Mouse (Mus musculus): ENCODE measurements at regions not wholly inside any gene's neighbourhood (a gene's known extent, or its start where the extent isn't known, plus 50 kb on each side); places are given as distances from the start of the nearest gene placed in this dataset.
A peak's percentile ranks its signal among the peaks of the same experiment; 100 is the strongest.

DNA sequence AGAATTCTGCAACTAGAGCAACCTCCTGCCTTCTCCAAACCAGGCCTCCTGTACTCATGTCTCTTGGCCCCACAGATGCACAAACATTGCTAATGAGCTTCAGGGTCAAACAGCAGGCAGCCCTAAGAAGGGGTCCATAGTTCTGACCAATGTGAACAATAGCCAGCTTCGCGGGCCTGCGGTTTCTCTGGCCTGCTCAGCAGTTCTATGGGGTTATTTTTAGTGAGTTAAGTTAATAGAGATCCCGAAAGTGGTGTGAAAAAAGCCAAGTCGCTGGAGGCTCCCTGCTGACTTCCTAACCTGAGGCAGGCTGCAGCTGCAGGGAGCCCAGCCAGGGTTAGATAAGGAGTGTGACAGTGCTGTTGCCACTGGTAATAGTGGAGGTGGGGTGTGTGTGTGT, 106.6 kb downstream of the Pdcd6ip start:
- no peak for DNase-seq (ENCODE audit: low spot score)

DNA sequence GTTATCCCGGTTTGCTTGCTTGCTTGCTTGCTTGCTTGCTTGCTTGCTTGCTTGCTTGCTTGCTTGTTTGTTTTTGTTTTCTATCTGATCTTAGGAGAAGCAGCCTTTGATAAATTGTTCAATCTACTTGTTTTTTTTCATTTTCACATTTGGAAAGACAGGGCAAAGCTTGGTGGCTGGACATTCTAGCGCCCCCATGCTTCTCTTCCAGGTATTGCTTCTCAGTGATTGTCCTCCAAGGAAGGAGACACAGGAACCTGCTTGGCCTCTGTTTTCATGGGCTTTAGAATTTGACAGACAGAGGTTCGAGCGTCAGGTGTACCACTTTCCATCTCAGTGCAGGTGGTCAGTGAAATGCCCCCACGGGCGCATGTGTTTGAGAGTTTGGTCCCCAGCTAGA, 120.8 kb downstream of the Pdcd6ip start:
- DNase-seq (ENCODE audit: low spot score), result no peak

DNA sequence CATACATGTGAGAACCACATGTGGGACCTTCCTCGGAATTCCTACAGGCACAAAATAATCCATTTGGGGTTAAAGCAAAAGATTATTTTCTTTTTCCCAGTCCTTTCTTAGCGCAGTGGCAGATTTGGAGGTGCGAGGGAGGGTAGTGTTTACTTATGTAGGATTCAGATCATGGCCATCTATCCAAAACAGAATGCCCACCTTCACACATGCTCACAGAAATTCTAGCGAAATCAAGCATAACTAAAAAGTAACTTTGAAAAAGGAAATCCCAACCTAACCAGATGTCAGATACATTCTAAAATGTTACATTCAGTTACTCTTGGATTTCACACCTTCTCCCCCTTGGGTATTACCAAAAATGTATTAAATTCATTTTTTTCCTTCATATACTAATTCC, 121.6 kb downstream of the Pdcd6ip start:
- DNase-seq (ENCODE audit: low spot score), result no peak

DNA sequence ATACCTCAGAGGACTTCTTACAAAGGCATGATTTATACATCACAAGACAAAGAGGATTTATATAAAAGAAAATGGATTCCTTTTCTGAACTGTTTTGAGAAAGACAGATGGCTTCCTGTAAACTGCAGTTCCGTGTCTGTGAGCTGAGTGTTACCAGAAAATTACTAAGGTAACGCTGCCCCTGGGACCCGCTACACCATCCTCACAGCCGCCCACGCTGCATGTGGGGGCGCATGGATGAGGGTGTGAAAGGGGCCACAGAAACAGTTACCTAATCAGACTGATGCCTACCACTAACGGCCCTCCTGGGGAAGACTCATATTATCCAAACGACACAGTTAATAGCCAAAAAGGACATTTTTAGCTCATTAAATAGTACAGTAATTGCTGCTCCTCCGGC, 129.8 kb downstream of the Pdcd6ip start:
- no peak for DNase-seq (ENCODE audit: low spot score)

DNA sequence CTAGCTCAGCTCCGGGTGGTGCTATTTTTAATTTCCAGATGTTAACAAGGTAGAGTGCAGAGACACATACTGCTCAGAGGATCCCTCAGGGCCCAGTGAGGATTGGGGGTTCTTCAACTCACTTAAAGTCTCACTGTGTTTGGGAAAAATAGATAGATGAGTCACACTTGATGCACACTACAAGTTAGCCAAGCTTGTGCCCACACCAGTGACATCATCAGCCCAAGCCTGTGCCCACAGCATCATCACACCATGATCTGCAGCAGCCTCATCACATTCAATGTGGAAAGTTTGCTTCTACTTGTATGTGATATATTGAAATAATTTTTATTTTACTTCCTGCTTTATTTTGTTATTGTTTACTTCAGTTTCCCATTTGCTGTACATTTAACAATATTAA, 139.2 kb downstream of the Pdcd6ip start:
- no peak for DNase-seq (ENCODE audit: low spot score)

DNA sequence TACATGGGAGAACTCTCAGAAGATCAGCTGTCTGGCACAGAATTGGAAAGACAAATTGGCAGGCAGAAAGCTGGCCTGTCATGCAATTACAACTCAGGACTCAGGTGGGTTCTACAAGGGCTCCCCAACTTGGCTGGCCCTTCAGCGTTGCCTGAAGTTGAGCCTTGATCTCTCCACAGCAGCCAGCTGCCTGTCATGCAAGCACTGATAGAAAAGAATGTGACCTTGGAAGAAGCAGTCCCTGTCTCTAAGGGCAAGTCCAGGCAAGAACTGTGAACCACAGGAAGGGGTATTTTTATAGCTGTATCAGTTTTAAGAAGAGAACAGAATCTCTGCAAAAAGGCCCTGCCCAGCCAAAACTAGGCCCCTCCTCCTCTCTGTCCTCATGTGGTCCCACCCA, 140.4 kb downstream of the Pdcd6ip start:
- DNase-seq (ENCODE audit: low spot score), result no peak

DNA sequence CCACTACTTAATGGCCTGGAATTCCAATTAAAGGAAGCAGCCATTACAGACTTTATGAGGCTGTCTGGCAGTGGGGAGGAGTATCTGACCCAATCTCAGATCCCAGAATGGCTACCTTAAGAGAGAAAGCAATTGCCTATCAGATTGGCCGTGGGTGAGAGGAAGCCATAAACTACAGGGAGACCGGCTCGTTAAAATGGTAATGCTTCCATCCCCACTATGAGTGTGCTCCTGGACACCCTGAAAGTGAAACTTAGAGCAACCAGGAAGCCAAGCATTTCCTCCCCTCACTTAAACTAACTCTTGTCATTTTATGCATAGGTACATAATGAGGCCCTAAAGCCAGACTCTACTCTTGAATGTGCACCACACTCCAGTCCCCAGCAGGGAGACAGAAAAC, 141.4 kb downstream of the Pdcd6ip start:
- DNase-seq (ENCODE audit: low spot score), result no peak

DNA sequence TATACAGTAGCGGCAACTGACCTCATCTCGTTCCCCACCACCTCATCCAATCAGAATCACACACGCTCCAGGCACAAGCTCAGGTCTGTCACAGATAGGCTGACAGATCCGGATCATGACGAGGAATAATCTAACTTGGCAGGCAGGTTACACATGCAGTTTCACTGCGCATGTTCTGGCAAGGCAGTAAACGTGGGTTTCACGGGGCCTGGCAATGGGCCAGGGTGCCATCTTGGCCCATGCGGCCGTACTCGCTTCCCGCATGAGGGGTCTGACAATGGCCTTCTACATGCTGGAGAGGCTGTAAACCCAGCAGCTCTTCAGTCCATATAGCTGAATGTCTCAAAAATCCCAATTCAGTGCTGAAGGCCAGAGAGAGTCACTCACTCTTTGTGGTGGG, 154.1 kb downstream of the Pdcd6ip start:
- no peak for DNase-seq (ENCODE audit: low spot score)

DNA sequence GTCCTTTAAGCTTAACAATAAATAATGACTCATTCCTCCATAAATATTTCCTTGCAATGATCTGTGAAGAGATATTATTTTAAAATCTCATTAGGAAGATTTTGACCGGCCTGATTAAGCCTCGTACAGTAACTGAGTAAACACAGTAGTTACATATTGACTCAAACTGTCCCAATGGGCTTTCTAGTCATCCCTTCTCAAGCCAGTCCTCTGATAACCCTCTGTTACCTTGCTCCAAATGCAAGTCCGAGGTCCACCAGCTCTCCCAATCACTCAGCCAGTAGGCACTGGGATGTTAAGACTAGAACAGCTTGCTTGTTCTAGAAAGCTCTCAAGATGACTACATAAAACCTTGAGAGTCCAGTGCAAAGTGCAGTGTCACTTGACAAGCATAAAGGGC, 160.6 kb downstream of the Pdcd6ip start:
- no peak for DNase-seq (ENCODE audit: low spot score)

DNA sequence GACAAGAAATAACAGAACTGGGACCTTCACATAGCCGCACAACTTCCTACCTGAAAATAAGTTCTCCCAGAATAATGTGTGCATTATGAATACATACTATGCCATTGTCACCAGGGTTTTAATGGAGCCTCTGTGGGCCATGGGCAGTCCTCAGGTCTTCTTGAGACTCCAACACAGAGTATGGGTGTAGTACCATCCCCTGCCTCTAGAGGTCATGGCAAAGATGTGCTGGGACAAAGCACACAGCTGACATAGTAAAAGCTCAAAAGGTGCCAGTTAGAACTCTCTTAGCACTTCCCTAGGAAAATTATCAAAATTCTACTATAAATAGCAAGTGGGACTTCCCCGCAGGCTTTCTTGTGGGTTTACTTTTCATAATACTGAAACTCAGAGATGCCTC, 179.5 kb downstream of the Pdcd6ip start:
- peak; percentile 31 for DNase-seq (ENCODE audit: low spot score)

DNA sequence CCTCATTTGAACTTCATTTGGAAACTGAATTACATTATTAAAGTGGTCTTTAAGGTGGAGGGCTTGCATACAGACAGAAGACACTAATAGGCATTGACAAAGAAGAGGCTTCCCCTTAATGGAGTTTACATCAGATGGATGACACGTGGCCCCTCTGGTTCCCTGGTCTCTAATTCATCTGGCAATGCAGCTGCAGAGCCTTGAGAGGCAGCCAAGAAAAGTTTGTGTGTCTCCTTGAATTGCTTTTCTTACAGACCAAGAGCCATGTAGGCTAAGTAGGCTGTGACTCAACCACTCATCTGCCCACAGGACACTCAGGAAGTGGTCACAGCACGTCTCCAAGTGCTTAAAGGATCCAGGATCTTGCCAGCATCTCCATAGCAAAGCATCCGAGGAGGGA, 183.8 kb downstream of the Pdcd6ip start:
- no peak for DNase-seq (ENCODE audit: low spot score)

DNA sequence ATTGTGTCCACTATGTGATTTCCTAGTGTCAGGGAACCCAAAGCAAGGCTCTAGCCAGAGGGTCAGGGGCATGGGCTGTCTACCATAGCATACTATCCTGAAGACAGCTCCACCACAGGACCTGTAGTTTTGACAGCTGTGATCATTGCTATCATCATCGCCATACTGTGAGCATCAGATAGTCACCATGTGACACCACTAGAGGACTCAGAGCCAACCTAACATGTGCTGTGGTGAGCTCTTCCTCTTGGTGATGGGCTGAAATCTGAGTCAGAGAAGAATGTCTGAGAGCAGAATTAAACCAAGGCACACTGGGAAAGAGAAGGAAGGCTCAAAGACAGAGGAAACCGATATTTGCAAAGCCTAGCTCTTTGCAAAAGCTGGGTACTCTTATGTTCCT, 184.9 kb downstream of the Pdcd6ip start:
- no peak for DNase-seq (ENCODE audit: low spot score)

DNA sequence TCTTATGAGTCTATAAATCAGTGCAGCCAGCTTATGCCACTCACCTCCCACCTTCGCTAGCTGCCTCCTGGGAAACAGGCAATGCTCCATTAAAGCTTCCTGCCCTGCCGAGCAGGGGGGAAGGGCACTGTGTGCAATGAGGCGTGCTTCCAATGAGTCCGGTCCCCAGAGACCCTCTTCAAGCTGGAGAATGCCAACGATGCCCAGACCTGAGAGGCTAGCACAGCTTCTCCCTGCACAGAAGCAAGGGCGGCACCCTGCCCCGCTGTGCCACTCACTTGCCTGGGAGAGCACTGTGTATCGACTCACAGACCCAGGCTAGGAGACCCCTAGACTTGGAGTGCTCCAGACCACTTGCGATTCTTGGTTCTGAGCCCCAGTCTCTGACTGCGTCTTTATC, 188.3 kb downstream of the Pdcd6ip start:
- DNase-seq (ENCODE audit: low spot score), result no peak

DNA sequence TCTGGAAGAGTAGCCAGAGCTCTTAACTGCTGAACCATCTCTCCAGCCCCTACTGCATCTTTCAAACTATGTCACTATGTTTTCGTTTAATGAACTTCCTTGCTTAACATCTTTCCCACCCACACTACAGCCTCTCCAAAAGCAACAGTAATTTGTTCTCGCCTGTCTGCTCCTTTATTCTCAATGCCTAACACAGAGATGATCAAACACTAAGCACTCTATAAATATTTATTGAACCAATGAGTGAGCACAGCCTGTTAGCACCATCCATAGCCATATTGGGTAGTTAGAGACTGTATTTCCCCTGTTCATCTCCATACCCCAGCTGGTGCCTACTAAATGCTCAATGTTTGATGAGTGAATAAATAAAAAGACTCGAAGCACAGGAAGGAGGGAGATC, 189.6 kb downstream of the Pdcd6ip start:
- no peak for DNase-seq (ENCODE audit: low spot score)

DNA sequence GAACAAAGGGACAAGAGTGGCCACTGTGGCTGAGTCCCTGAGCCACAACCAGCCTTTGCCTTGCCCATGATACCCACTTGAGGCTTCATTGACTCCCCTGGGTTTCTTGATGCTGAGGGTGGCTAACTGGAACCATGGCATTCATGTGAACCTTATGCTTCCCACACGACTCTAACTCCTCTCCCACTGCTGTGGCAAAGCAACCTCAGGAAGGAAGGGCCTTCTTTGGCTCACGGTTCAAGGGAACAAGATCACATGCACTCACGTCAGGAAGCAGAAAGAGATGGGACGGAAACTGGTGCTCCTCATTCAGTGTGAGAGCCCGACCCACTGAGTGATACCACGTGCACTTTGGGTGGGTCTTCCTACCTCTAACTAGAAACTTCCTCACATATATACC, 190.3 kb downstream of the Pdcd6ip start:
- no peak for DNase-seq (ENCODE audit: low spot score)

DNA sequence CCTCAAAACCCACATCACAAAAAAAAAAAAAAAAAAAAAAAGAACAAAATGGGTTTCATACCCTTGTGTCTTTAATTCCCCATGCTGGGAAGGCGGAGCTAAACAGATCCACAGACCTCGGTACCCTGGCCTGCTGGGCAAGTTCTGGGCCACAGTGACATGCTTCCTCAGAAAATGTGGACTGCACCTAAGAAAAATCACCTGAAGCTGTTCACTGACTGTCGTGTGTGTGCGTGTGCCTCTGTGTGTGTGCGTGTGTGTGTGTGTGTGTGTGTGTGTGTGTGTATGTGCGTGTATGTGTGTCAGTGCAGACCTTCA, 192.4 kb downstream of the Pdcd6ip start:
- DNase-seq (ENCODE audit: low spot score), result no peak

DNA sequence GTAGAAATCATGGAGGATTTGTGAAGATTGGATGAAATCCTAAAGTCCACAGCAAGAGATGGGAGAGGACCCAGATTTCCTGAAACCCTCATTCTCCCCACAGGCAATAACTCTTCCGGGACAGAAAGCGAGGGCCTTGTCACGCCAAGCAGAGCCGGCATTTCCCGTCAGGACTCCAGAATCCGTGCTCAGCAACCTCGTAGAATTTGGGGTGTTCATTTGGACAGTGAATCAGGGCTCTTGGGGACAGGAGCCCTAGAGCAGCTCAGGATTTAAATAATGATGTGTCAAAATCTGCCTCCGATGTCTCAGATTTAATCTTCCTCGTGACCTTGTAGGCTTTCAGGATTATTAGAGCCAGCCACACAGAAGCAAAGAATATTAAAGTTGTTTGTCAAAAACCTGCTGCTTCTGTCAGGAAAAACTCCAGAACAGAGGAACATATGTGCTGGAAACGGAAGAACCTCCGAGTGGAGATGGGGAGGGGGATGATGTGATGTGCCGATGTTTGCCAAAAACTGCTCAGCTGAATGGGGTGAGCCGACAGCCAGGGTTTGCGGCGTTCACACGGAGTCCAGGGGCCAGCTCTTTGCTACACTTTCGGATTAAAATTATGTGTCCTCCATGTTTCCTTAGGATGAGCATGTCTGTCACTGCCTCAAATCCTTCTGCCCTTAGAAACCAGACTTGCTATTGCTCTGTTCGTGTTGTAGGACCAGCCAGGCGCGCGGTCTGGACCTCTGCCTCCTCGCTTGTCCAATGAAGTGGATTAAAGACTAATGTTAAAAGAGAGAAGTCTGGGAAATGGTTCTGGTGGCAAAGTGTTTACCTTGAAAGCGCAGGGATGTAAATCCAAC, 193.0 kb downstream of the Pdcd6ip start:
- DNase-seq (ENCODE audit: low spot score), result no peak

DNA sequence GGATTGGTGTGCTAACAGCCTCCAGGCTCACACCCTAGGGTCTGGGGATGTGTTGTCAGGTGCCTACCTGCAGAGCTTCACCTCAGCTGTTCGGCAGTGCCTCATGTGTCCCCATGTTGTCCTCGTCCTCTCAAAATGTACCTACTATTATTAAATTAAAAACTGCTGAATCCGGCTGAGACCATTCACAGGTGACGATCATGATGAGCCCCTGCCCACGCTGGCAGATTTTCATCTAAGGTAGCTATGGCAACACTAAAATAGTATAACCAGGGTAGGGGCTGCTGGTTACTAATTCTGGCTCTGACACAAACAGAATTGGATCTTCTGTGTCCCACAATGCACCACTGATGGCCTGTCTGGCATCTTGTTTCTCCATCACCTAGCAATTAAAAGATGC, 196.8 kb downstream of the Pdcd6ip start:
- DNase-seq (ENCODE audit: low spot score), result no peak

DNA sequence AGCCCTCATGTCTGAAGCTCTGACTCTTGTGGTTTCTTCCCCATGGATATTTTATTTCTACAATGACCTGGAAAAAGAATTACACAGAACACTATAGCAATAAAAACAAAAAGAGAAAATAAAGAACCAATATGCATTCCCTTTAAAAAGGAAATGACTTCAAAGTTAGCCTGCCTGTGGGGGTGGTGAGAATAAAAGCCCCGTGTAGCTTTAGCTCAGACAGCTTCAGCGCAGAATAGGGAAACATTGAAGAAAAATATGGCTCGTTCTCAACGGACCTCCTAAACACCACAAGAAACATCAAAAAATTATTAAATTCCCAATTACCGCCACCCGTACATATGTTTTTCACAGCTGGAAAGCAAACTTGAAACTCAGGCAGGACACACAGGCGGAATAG, 198.7 kb downstream of the Pdcd6ip start:
- DNase-seq (ENCODE audit: low spot score), result no peak

DNA sequence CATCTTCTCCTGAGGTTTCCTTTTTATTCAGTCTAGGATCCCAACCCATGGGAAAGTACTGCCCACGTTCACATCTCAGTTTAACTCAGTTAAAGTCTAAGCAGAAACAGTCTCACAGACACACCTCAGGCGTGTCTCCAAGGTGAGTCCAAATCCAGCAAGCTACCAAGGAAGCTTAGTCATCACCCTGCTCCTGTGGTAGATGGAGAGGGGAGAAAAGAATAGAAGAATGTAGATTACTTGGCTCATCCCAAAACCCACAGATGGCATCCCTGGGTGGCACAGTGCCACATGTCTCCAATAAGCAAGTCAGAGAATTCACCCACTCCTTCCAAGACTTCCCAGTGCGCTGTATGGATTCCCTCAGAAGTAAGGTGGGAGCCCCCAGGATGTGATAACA, 199.2 kb downstream of the Pdcd6ip start:
- DNase-seq (ENCODE audit: low spot score), result no peak

DNA sequence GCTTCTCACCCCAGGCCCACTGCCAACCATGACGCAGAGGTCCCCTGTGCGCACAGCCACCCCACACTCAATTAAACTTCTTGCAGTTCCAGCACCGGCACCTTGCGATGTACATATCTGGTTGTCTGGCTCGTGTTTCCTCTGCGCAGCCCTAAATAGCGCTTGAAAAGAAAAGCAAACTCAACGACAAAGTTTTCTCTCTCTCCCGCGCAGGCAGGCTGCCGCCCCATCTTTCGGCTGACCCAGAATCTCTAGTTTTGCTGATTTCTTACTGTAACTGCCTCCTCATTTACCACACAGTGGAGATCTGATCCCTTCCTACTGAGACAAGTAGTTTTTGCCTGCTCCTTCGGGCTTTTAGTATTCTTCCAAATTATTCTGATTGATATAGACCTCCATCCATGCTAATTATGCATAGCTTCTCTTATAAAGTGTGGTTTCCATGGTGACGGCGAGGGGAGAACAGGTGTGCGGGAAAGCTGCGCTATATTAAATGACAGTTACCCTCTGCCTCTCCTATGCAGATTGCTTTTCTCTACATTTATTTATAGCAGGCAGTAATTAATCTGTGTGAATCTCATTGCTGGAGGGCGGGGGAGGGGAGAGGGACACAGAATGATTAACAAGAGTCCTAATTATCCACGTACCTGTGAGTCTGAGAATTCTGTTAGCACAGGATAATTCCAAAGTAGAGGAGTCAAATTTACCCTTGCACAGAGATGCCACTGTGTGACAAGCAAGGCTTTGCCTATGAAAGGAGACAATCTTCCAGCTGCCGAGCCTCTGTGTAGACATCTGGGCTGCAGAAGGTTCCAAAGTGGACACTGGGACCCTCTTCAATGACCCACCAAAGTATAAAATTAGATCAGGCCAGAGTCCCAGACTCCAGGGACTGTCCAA, 200.2 kb downstream of the Pdcd6ip start:
- no peak for DNase-seq (ENCODE audit: low spot score)

DNA sequence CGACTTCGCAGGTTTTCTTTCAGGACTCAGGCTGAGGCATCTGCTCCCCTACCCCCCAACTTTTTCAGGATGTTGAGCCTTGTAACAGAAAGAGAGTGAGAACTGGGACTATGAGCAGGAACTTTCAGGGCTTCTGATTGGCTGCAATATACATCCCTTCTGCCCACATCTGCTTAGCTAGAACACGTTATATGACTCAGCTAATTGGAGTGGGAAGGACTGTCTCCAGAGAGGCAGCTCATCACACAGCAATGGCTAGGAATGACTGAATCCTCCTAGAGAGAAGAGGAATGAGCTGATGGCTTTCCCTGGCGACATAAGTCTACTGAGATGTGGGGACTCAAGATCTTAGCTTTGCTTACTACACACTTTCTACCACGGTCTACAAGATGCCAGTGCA, 208.8 kb downstream of the Pdcd6ip start:
- no peak for DNase-seq (ENCODE audit: low spot score)

DNA sequence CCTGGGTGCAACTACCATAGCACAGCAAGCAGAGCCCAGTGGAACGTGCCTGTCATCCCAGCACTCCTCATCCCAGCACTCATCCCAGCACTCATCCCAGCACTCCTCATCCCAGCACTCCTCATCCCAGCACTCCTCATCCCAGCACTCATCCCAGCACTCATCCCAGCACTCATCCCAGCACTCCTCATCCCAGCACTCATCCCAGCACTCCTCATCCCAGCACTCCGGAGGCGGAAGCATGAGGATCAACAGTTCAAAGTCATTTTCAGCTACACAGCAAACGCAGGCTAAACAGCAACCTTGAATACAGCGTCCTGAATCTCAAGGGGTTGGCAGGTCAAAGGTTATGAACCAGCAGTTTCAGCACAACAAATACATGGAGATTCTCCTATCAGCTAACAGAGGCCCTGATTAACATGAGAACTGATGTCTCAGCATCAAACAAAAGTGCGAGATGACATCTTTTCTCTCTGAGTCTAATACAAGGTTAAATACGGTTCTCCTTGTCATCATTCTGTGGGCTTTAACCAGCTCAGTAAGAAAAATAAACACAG, 211.8 kb downstream of the Pdcd6ip start:
- no peak for DNase-seq (ENCODE audit: low spot score)

Data from heart, adult 8-10 months (tissue).